Mouse (Mus musculus): ENCODE results near the gene Esam. TPM values are rescaled to one million over a fixed set of nuclear protein-coding genes. Genes with fewer than 3 reads are reported as not detected.

The Esam gene
- polyA plus RNA-seq, 1 experiment from 2014 or later: 34.1 TPM

GRCm38 (mm10) chr9:37552536-37553293, 24.8 kb downstream of the Esam start, which contains the start of gene Nrgn:
Nrgn (minus strand) TSS chr9:37552904.
- 5% methylated on average over 31 of the region's 31 CpGs for WGBS
- Histone ChIP-seq H3K27me3 (ENCODE audit: insufficient read depth, poor library complexity, severe bottlenecking) (peaks cover 92% of the 10 kb centered on the region), H3K4me3 (peak within 1 kb of the TSS; percentile 55), H3K4me1 (replicated peaks) (peaks cover 27% of the 10 kb centered on the region), H3K36me3 (no peaks in the 10 kb centered on the region), H3K9me3 (no peaks in the 10 kb centered on the region), H3K27ac (no peak within 1 kb of the TSS)
- peak; percentile 86 for DNase-seq (ENCODE audit: low spot score)

DNA sequence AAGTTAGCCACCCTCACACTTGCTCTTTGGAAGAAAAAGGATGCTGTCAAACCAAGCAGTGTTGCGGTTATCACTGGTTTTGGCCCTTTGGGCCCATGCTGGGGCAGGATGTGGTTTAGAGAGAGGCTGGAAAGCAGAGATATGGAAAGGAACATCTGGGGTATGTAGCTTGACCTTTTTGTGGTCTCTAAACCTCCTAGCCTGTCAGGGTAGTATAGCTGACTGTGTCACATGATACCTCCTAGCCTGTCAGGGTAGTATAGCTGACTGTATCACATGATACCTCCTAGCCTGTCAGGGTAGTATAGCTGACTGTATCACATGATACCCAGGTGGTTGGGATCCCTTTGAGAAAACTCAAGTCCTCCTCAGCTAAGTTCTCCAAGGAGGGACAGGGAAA, 26.4 kb downstream of the Esam start:
- Histone ChIP-seq H3K27ac (no peak overlapping the region), H3K36me3 (no peaks in the 10 kb centered on the region), H3K9me3 (no peaks in the 10 kb centered on the region), H3K4me3 (no peak overlapping the region), H3K27me3 (ENCODE audit: insufficient read depth, poor library complexity, severe bottlenecking) (peaks cover 76% of the 10 kb centered on the region), H3K4me1 (replicated peaks) (peaks cover 27% of the 10 kb centered on the region)
- WGBS: 86% methylated on average over 1 of the region's 1 CpGs
- no peak for DNase-seq (ENCODE audit: low spot score)

GRCm38 (mm10) chr9:37554838-37555748, 27.2 kb downstream of the Esam start, which contains the start of gene Siae:
Siae (plus strand) TSS chr9:37555698.
- peaks cover 68% of the 10 kb centered on the region for H3K27me3 ChIP-seq (ENCODE audit: insufficient read depth, poor library complexity, severe bottlenecking)
- H3K4me1 ChIP-seq (replicated peaks): peaks cover 27% of the 10 kb centered on the region
- WGBS: 25% methylated on average over 7 of the region's 7 CpGs
- H3K9me3 ChIP-seq: no peaks in the 10 kb centered on the region
- no peak for DNase-seq (ENCODE audit: low spot score)
- H3K4me3 ChIP-seq: no peak within 1 kb of the TSS
- H3K27ac ChIP-seq: no peak within 1 kb of the TSS
- H3K36me3 ChIP-seq: no peaks in the 10 kb centered on the region

DNA sequence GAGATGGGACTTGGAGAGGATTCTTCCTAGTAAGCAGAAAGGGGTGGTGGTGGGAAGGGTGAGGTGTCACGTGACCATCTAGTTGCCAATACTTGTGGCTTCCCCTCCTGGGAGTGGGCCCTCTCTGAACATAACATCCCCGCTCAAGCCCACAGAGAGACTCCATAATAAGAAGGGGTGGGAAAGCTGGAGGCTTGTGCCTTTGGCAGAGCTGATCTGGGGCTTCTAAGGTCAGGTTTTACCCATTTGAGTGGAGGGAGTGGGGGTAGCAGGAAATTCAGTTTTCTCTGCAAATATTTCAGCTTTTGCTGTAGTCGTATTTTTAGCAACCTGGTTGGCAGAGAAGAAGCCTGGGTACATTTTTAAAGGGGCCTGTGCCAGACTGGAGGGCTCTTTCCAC, 28.5 kb downstream of the Esam start:
- DNase-seq (ENCODE audit: low spot score): no peak
- Histone ChIP-seq H3K27me3 (ENCODE audit: insufficient read depth, poor library complexity, severe bottlenecking) (peaks cover 56% of the 10 kb centered on the region), H3K36me3 (no peaks in the 10 kb centered on the region), H3K27ac (no peak overlapping the region), H3K9me3 (no peaks in the 10 kb centered on the region), H3K4me1 (replicated peaks) (peaks cover 27% of the 10 kb centered on the region), H3K4me3 (no peak overlapping the region)
- WGBS: 78% methylated on average over 3 of the region's 3 CpGs

DNA sequence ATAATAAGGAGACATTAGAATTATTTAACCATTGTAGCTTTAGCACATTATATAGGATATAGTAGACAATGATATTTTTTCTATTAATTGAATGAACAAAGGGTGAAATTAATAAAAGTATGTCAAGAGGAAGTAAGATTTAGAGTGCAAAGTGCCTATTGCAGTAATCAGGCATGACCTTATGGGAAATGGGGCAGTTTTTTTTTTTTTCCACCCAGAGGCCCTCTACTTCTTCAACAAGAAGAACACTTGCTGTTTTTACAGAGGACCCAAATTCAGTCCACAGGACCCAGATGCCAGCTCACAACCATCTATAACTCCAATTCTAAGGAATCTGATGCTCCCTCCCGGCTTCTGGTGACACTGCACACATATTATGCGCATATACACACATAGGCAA, 32.7 kb downstream of the Esam start:
- Histone ChIP-seq H3K4me3 (no peak overlapping the region), H3K9me3 (no peaks in the 10 kb centered on the region), H3K4me1 (replicated peaks) (peaks cover 1% of the 10 kb centered on the region), H3K27me3 (ENCODE audit: insufficient read depth, poor library complexity, severe bottlenecking) (peaks cover 13% of the 10 kb centered on the region), H3K27ac (no peak overlapping the region), H3K36me3 (no peaks in the 10 kb centered on the region)
- no peak for DNase-seq (ENCODE audit: low spot score)
- 85% methylated on average over 2 of the region's 2 CpGs for WGBS

- DNase-seq (ENCODE audit: low spot score): no peak
- Histone ChIP-seq H3K27me3 (ENCODE audit: insufficient read depth, poor library complexity, severe bottlenecking) (no peaks in the 10 kb centered on the region; the same call in 1 of the 2 replicates), H3K36me3 (no peaks in the 10 kb centered on the region), H3K27ac (no peak overlapping the region), H3K4me1 (replicated peaks) (peaks cover 13% of the 10 kb centered on the region), H3K4me3 (no peak overlapping the region), H3K9me3 (no peaks in the 10 kb centered on the region)
- 66% methylated on average over 1 of the region's 1 CpGs for WGBS
Observed at GRCm38 (mm10) chr9:37563805-37564204, 35.9 kb downstream of the Esam start.

DNA sequence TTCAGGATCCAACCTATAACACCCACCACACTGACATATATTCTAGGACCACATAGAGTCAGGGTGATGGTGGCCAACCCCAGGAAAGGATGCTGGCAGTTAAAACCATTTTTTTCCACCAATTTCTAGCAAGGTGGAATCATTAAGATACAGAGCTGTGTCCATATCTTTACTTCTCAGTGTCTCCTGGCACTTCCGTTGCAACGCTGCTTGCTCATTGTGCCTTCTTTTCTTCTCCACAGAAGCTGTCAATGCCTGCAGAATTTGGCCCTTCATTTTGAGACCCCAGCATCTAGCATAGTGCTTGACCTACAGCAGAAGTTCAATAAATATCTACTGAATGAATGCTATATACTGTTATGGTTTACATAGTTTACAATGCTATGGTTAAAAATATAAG, 39.1 kb downstream of the Esam start:
- no peak for DNase-seq (ENCODE audit: low spot score)
- Histone ChIP-seq H3K4me1 (replicated peaks) (peaks cover 13% of the 10 kb centered on the region), H3K36me3 (no peaks in the 10 kb centered on the region), H3K9me3 (no peaks in the 10 kb centered on the region), H3K4me3 (no peak overlapping the region), H3K27me3 (ENCODE audit: insufficient read depth, poor library complexity, severe bottlenecking) (no peaks in the 10 kb centered on the region; the same call in 1 of the 2 replicates), H3K27ac (no peak overlapping the region)
- WGBS: 93% methylated on average over 2 of the region's 2 CpGs

- peaks cover 13% of the 10 kb centered on the region for H3K4me1 ChIP-seq (replicated peaks)
- no peaks in the 10 kb centered on the region for H3K9me3 ChIP-seq
- no peak overlapping the region for H3K27ac ChIP-seq
- DNase-seq (ENCODE audit: low spot score): no peak
- H3K4me3 ChIP-seq: no peak overlapping the region
- no peaks in the 10 kb centered on the region for H3K36me3 ChIP-seq
- no peaks in the 10 kb centered on the region; the same call in 1 of the 2 replicates for H3K27me3 ChIP-seq (ENCODE audit: insufficient read depth, poor library complexity, severe bottlenecking)
- WGBS: 61% methylated on average over 5 of the region's 5 CpGs
Observed at GRCm38 (mm10) chr9:37567454-37567853, 39.6 kb downstream of the Esam start.

DNA sequence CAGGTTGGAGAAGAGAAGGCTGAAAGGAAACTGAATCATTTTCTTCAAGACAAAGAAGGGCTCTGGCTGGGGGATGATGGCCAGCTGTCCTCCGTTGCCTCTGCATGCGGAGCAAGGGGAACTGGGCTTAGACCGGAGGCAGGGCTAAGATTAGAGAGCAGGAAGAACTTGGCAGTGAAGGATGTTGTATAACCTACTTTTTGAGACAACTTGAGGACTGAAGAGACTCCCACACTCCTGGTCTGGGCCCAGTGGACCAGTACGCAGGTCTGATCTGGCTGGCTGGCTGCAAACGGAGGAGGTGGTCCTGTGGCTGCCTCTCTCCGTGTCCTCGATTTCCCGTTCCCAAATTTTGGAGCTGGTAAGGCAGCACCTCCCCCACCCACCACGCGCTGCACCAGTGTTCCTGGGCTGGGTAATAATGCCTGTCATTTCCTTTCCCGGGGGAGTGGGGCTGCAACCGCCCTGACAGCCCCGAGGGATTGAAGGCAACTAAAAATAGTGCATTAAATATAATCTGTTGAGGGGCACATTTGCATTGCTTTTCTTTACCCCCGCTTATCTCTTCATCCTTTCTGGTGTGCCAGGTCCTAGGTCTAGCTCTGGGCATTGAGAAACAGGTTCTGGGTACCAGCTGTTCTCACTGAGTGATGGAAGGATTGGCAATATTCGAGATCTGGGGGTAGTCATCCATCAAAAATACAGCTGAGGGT, 40.2 kb downstream of the Esam start:
- Histone ChIP-seq H3K27me3 (ENCODE audit: insufficient read depth, poor library complexity, severe bottlenecking) (no peaks in the 10 kb centered on the region; the same call in 1 of the 2 replicates), H3K27ac (no peak overlapping the region), H3K4me3 (no peak overlapping the region), H3K4me1 (replicated peaks) (peaks cover 13% of the 10 kb centered on the region), H3K36me3 (no peaks in the 10 kb centered on the region), H3K9me3 (no peaks in the 10 kb centered on the region)
- 54% methylated on average over 15 of the region's 15 CpGs for WGBS
- no peak for DNase-seq (ENCODE audit: low spot score)

GRCm38 (mm10) chr9:37568605-37569214, 40.8 kb downstream of the Esam start:
- DNase-seq (ENCODE audit: low spot score): no peak
- 45% methylated on average over 4 of the region's 4 CpGs for WGBS
- Histone ChIP-seq H3K36me3 (no peaks in the 10 kb centered on the region), H3K4me3 (no peak overlapping the region), H3K27me3 (ENCODE audit: insufficient read depth, poor library complexity, severe bottlenecking) (peaks cover 3% of the 10 kb centered on the region; the same call in 1 of the 2 replicates), H3K9me3 (no peaks in the 10 kb centered on the region), H3K27ac (no peak overlapping the region), H3K4me1 (replicated peaks) (peaks cover 13% of the 10 kb centered on the region)

DNA sequence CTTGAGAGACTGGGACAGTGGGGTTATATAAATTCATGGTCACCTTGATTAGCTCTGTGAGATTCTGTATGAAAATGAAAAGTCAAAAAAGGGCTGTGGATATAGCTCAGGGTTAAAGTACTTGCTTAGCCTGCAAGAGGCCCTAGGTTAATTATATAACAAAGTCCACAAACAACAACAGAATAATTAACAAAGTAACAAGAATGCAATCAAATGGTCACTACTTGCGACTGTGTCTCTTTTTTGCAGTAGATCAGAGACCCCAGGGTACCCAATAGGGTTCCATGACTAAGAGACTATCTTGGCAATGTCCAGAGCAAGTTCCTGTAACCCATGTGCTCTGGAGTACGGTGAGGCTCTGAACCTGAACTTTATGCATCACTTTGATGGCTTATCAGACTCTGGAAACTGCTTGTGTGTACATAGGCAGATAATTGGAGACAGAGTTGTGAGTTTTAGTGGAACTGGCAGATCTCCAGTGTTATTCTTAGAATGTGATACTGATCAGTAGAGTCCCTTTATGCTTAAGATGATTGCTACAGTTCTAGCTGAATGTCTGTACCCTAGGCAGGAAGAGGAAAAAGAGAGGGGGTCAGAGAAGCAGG, 41.5 kb downstream of the Esam start:
- Histone ChIP-seq H3K9me3 (no peaks in the 10 kb centered on the region), H3K36me3 (no peaks in the 10 kb centered on the region), H3K4me1 (replicated peaks) (peaks cover 13% of the 10 kb centered on the region), H3K27me3 (ENCODE audit: insufficient read depth, poor library complexity, severe bottlenecking) (peaks cover 4% of the 10 kb centered on the region; the same call in 1 of the 2 replicates), H3K27ac (no peak overlapping the region), H3K4me3 (no peak overlapping the region)
- WGBS: 80% methylated on average over 2 of the region's 2 CpGs
- DNase-seq (ENCODE audit: low spot score): no peak

Measured in hindbrain, embryonic 10.5 days (tissue).